Mouse (Mus musculus) embryo, embryonic 11 days (tissue): ENCODE measurements at regions not wholly inside any gene's neighbourhood (a gene's known extent, or its start where the extent isn't known, plus 50 kb on each side); places are given as distances from the start of the nearest gene placed in this dataset.
"Not testable (repeated sequence)": the region's sequence is repeated elsewhere in the genome, so short reads cannot be mapped to it uniquely, and the experiment has no call there.

Experiments used
- DNase-seq: peaks from one replicate; pipeline ENCODE4 v3.0.0-alpha.2; 2015

DNA sequence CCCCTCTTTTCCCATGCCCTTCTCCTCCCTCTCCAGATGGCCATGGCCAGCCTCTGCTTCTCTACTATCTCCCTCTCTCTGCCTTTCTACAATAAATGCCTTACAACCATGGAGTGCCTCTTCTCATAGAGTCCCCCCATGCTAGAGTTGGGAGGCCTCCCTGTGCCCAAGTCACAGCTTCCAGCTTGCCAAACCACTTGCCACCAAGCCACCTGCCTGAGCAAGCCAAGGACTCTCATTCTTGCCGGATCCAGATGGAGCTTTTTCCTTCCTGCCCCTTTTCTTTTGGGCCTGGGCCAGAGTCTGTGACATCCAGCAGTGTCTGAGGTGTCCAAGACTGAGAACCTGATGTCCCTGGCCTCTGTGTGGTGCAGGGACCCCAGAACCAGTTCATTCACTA is 367.4 kb upstream of the Arhgap42 start:
- DNase-seq: no peak

DNA sequence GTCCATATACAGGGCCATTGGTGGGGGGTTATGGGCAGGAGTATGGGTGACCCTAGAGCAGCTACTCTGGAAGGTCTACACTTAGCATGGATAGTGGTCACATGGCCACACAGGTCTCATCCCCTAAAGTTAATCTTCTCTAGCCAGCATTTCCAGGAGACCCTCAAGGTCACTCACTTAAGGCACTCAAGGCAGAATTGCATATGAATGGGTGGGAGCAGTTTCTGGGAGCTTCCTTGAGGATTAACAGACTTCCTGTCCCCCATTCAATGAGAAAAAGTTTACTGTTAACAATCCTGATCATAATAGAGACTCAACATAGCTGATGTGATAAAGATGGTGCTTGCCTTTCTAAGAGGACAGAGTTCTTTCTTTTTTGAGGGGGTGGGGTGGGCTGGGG is 352.4 kb upstream of the Arhgap42 start:
- no peak for DNase-seq

DNA sequence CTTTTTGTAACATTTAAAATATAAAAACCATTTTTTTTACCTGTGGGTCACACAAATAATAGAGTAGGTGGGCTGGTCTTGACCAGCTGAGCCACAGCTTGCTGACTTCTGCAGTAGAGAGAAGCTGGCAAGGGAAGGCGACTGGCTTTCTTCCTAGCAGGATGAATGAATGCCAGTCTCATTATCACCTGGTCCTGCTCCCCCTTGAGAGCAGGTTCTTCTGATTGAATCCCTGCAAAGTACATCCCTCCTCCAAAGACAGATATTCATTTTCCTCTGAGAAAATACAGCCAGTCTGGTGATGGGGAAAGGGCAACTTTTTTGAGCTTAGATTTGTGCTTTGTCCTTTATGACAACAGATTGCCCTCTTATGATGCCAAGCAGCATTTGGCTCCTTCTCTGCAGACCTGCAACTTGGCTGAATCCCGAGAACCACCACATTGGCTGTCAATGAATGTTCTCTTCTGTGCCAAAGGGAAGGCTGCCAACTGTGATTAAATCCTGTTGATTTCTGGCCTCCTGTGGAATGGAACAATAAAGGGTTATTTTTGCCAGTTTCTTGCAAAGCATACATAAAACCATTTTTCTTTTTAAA is 344.2 kb upstream of the Arhgap42 start:
- no peak for DNase-seq

DNA sequence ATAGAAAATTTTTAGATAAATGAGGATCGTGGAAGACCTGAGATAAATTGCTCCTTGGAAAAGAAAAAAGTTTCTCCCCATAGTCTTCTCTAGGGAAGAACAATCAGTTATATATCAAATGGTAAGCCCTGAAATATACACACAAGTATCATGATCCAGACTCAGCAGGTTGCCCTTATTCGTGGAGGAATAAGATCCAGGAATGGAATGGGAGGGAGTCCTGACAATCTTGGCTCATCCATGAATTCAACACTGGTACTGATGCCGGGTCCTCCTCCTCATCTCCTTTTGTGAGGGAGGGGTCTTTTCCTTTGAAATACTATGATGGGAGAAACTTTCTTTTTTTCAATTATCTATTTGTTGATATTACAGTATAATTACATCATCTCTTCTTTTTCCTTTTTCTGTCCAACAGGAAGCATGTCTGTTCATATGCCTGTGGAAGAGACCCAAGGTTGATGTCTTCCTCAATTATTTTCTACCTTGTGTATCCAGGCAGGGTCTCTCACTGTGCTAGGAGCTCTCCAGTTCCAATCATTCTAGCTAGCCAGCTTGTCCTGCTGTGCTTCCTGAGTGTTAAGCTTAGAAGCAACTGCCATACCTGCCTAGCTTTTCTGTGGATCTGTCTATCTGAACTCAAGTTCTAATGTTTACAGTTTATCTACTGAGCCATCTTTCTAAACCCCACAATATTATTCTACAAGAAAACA is 343.6 kb upstream of the Arhgap42 start:
- no peak for DNase-seq

DNA sequence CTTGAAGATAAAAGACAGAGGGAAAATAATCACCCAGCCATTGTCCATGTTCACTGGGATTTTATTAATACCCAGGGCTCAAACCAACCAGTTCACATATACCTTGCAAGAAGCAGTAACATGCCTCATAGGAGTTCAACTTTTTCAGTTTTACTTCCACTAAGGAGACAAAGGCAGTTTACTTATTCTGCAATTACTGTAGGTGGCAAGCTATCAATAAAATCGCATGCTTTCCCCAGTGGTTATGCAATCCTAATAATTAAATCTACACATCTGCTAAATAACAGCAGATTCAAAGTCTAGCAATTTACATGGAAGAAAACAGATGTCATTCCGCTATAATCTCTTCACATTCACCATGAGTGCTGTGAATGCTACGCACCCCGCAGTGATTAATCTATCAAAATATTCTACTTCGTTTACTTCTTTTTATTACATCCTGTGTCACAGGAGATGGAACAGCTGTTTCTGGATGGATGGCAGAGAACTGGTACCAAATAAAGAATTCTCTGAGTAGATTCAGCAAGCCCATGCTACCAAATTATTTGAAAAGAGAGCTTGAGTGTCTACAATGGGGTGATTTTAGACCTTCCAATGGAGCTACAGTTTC is 329.2 kb upstream of the Arhgap42 start:
- DNase-seq: no peak

DNA sequence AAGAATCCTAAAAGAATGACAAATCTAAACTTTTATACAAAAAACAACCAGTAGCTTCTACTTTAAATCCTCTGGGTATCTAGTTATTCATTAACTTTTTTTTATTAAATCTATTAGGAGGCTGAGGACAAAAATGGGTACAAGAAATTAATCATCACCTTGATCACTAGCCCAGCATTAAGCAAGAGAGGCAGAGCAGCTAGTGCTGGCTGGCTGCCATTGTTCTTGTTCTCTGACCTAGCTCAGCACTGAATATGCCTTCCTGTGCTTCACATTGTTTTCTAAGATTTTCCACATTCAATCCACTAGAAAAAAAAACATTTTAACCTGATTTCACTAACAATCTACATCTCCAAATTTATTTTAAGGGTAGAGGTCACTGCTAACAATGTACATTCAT is 325.6 kb upstream of the Arhgap42 start:
- DNase-seq: no peak

DNA sequence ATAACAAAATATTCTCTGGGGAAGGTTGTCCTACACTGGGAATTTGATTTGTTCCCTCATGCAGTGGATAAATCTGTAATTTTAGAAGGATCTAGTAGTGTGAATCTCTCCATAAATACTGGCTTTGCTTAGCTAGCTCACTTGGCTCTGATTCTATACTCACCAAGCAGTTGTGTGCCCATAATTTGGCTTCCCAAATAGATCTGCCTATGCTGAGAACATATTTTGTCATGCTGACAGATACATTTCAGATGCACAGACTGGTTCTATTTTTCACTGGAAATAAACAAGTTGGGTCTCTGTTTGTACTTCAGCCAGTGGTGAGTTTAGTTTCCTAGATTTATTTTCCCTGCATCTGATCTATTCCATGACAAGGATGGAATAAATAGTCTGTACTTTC is 309.8 kb upstream of the Arhgap42 start:
- no peak for DNase-seq

DNA sequence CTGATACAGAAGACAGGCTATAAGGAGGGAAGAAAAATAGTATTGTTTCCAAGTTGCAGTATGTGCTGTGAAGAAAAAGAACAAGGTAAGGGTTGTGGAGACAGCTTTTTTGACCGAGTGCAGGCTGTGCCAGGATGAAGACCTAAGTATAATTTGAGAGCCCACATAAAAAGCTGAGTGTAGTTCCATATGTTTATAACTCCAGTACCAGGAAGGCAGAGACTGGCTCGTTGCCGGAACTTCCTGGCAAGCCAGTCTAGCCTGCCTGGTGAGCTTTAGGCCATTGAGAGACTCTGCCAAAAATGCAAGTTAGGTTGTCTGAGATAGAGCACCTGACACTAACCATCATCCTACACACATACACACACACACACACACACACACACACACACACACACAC is 308.7 kb upstream of the Arhgap42 start:
- no peak for DNase-seq

DNA sequence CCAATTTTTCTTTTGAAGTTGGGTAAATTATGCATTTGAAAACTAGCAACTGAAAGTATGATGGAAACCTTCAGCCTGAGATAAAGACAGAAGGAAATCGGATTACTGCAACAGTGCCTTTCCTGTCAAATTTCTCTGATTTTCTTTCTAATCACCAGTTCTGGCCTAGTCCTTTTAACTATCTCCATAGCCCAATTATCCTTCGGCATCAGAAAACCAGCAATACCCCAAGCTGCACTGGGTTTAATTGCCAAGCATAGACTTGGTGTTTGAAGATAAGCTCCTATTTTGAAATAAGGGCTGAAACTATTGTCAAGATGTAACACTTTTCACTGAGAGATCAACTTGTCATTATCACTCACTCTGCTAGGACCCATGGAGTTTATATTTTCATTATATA is 308.2 kb upstream of the Arhgap42 start:
- DNase-seq: no peak

DNA sequence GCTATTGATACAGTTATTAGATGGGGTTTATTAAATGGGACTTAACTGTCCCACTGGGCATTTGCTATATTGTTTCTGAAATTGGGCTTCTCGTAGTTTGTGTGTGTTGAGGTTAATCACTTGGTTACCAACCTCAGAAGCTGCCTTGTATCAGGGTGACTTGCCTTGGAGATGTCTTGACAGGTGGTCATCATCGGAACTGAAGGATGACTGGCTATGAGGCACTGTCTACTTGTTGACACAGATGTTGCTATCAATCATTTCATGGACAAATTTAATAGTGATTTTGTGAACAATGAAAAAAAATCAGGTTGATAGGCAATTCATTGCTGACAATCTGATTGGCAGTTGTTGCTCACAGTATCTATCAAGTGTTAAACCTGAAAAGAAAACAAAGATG is 261.4 kb upstream of the Arhgap42 start:
- DNase-seq: no peak

DNA sequence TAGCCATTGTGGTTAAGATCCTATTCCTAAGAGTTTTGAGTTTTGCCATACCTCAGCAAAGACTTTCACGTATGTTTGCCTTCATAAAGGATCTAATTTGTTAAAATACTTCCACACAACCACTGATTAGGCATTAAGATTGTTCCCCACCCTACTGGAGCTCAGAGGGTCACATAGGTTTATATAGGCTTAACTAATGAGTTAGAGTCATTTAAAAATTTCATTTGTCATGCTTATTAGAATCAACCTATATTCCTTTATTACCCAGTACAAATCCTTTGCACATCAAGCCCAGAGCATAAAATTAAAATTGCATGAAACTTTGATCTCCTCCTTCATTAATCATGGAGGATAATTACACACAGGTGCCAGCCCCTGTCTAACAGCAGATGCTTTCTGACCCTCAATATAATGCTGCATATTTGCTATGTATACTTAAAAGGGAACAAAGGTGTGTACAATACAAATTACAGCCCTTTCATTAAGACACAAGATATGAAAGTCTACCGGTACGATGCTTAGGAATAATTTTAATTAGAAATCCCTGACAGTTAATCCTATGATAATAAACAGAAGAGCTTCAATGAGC is 254.8 kb upstream of the Arhgap42 start:
- DNase-seq: no peak

DNA sequence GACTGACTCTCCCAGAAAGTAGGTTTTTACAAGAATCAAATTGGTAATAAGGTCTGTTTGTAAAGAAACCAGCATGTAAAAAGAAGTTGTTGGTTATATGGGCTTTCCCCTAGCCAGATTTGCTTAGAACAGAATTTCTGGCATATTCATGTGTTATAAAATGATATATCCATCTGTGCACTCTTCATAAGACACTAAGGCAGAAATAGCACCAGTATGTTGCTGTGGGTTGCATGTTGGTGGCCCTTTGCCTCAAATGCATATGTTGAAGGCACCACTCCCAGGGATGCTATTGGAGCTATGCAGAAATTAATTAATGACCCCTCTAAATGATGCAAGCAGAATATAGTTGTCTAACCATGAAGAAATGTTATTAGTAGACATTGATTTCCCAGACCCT is 238.2 kb upstream of the Arhgap42 start:
- no peak for DNase-seq

DNA sequence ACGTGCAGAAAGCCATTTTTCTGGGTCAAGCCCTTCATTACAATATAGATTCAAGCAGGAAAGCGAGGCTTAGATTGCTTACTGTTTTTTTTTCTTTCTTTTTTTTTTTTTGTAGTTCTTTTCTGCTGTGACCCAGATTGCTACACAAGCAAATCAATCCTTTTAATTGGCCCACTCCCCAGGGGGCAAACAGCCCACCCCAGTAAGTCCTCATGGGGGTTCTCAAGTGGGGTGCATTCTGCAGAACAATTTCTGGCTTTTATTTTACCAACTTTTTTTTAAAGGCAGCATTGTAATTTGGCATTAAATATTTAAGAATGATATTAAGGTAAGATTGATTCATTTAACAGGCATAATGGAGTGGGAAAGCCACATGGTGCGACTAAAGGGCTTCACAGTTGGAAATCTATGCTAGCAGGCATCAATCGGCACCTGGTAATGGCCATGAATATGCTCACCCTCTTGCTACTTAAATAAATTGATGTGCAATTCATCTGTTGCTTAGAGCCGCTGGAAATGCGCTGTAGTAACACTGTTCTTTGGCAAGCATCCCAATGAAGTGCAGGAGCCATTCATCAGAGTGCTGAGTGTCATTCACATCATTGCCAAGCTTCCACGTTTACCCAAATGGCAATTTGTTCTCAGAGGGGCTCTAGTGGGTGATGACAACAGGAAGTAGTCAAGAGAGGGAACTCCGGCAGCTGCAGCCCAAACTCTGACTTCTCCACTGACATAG is 236.3 kb upstream of the Arhgap42 start:
- DNase-seq: no peak

DNA sequence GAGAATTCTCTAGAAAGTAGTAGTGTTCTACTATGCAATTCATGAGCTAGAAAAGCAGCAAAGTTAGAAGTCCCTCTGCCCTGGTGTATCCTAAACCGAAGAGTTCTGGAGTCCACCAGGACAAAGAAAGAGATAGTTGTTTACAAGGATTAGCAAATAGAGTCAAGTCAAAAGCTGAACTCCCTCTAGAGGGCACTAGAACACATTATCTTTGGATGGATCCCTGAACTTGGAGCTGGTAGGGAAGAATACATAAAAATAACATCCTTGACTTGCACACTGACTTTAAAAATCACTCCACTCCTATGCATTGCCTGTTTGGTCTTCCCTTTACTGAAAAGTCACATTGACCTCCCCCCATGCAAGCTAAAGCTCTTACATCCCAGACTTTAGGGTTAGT is 205.3 kb upstream of the Arhgap42 start:
- DNase-seq: no peak

DNA sequence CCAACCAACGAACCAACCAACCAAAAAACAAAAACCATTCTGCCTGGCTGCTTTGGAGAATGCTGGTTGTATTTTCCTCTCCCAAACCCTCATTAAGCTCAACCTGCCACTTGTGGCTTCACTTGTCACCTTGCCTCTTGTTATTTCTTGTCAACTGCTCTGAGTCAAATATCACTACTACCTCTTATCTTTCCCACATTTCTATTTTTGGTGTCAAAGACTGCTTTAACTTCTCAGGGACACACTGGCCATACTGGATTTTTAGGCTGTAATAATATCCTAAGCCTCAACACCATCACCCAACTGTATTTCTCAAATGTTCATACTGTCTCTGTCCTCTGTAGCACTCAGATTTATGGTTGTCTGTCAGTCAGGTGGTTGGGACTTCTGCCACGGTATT is 181.4 kb upstream of the Arhgap42 start:
- no peak for DNase-seq

DNA sequence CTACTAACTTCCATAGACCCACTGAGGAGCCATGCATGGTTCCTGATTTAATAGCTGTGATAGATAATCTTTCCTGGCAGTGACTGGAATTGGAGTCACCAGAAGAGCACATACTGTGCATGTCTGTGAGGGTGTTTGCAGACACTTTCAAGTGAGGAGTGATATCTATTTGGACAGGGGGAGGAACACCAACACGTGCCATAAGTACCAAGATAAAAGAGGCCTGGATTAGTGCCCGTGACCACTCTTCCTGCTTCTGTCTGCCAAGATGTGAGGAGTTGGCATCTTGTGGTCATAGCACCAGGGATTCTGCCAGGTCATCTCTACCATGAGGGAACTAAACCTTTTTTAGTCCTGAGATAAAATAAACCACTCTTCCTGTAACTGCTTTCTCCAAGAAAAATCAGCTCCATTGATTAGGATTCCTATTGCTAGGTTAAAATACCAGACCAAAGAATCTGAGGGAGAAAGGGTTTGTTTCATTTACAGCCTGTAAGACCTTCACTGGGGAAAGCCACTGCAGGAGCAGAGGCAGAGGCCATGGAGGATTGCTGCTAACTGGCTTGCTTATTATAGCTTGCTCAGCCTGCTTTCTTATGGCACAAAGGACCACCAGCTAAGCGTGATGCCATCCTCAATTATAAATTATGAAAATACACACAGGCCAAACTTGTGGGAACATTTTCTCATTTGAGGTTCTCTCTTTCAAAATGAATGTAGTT is 173.7 kb upstream of the Arhgap42 start:
- no peak for DNase-seq

DNA sequence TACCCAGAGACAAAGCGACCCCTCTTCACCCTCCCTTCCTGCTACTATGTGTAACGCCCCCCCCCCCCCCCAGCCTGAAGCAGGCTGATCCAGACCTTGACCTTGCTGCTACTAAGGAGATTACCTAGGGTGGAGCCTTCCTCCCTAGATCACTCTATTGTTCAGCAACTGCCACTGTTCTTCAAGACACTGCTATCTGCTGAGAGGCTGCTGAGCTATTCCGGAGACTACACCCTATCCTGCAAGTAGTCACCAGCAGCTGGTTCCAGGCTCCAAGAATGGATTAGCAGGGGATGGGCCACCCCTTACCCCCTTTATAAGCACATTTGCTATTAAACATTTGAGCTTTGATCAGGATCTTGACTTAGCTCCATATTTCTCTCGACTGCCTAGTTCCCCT is 155.3 kb upstream of the Arhgap42 start:
- DNase-seq: not testable (repeated sequence)

DNA sequence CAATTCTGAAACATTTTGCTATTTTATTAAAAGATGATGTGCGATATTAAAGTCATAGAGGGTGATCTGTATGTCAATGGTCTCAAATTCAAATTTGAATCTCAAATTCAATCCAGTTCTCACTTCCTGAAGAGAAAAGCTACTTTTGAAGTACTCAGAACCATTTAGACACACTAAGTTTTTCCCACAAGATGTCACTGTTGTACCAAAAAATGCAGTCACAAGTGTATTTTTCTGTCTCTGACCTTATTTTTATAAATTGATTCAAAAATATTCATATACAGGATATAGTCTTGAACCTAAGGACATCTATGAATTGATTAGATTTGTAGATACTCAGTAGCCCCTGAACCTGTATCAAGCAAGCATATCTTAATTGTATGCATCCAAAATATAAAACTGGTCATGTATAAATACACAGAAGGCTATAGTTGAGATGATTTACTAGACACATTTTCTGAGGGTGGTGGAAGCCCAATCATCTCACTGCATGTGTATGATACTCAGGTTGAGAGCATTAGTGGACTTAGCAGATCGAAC is 137.8 kb upstream of the Arhgap42 start:
- DNase-seq: peak; percentile 27

DNA sequence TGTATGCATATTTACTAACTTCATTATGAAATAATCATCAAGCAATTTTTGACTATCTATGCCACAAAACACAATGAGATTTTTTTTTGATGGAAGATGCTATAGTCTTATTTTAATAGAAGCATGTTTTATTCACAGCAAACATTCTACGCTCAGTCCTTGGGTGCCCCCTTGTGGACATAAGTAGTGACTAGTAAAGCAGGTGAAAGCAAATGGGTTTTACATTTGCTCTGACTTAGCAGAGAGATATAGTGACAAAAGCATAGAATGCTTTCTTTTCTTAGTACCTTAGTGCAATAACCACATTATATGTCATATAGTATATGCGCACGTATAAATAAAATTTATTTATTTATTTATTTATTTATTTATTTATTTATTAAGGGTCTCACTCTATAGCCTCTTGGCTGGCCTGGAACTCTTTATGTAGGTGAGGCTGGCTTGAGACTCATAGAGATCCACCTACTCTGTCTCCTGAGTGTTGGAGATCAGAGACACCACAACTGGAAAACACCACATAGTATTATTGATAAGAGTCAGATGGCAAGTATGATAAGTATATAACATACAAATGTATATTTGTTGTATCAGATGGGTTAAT is 136.5 kb upstream of the Arhgap42 start:
- peak; percentile 85 for DNase-seq

DNA sequence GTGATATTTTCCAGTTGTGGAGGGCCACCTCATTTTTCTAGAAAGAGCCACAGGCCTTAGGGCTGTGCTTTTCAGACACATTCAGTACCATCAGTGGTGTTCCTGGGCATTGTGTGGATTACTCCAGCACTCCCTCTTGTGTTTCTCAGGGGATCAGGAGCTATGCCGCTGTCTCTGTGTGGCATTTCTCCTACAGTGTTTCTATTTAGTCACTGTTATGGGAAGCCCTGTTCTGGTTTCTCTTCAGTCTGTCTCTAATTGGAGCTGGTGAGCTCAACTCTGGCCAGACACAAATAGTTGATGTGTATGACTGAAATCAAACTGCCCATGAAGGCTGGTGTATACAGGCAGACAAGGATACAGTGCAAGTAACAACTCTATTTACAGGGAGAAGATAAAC is 133.7 kb upstream of the Arhgap42 start:
- peak; percentile 14 for DNase-seq

DNA sequence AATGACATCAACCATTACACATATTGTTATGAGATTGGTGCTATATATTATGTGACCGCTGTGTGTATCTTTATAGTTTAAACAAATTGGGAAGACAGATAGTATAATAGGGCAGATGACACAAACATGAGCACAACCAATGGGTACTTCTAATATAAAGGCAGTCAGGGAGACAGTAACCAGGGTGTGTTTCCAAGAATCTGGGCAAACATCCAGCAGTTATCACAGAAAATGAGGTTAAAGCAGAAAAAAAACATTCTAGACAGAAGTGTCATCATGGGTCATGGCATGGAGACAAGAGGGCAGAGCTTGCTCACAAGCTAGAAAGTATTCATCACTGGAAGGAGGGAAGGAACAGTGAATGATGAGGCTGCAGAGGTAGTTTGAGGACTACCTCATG is 129.8 kb upstream of the Arhgap42 start:
- no peak for DNase-seq
